Comparison of ENCODE assay signal across 20 mouse cellular contexts in the genomic region with DNA sequence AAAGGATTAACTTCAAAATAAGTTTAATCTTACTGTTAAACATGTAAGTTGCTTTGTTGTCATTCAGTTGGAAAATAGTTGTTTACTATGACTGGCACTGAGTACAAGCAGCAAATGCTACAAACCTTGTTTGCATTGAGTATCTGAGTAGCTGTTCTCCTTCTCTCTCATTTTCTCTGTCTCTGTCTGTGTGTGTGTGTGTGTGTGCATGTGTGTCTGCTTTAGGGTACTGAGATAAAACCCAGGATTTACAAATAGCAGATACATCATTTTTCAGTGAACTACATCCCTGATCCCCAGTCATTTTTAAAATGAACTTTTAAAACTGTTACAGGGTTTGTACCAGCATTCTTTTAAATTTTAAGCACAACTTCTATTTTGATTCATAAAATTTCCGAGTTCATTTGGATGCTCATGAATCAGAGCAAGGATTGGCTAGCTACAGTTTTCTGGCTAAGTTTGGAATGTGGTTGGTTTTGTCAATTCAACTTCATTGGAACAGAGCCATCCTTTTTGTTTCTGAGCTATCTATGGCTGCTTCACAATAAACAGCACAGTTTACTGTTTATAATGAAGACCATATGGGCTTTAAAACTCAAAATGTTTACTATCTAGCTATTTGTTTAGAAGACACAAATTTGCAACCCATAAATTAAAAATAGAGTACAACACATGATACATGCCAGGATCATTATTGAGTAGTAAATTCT.
"Had no signal": no experiment of that assay in that cellular context is flagged by ENCODE, and none has a peak within 500 bp of the region (broad histone marks: within the 10 kb centered on the region; RNA-seq: fewer than 3 reads in every experiment).

No protein-coding gene starts in this region.

- H3K9me3 ChIP-seq: limb, embryonic 12.5 days; liver, embryonic 12.5 days; liver, embryonic 15.5 days; midbrain, embryonic 10.5 days; midbrain, embryonic 13.5 days; neural tube, embryonic 13.5 days had no signal

- H3K36me3 ChIP-seq: limb, embryonic 12.5 days; liver, embryonic 12.5 days; liver, embryonic 15.5 days; midbrain, embryonic 10.5 days; midbrain, embryonic 13.5 days; neural tube, embryonic 13.5 days had no signal

- H3K9ac ChIP-seq: limb, embryonic 12.5 days; liver, embryonic 12.5 days; liver, embryonic 15.5 days; midbrain, embryonic 13.5 days; neural tube, embryonic 13.5 days had no signal

- H3K4me3 ChIP-seq: left cerebral cortex, adult 2 months; limb, embryonic 12.5 days; liver, embryonic 12.5 days; liver, embryonic 15.5 days; megakaryocyte, embryonic 14.5 days; midbrain, embryonic 10.5 days; midbrain, embryonic 13.5 days; myocyte; neural tube, embryonic 13.5 days had no signal

- H3K4me2 ChIP-seq: limb, embryonic 12.5 days; liver, embryonic 12.5 days; liver, embryonic 15.5 days; midbrain, embryonic 13.5 days; neural tube, embryonic 13.5 days had no signal

- H3K4me1 ChIP-seq: limb, embryonic 12.5 days; liver, embryonic 12.5 days; liver, embryonic 15.5 days; megakaryocyte, embryonic 14.5 days; midbrain, embryonic 10.5 days; midbrain, embryonic 13.5 days; neural tube, embryonic 13.5 days had no signal

- H3K27me3 ChIP-seq: limb, embryonic 12.5 days; liver, embryonic 12.5 days; liver, embryonic 15.5 days; megakaryocyte, embryonic 14.5 days; midbrain, embryonic 13.5 days; neural tube, embryonic 13.5 days had no signal

- ATAC-seq: liver, embryonic 12.5 days; midbrain, embryonic 13.5 days; midbrain, embryonic 16.5 days had no signal

- DNase-seq: kidney, adult 18-20 months; kidney, adult 9 months; kidney, postnatal 36 days; layer of hippocampus, postnatal 36 days; liver; lung, adult 18-20 months; lung, postnatal 36 days; retina, postnatal 1 day; thymus, adult 18-20 months; thymus, postnatal 36 days had no signal

- H3K27ac ChIP-seq: left cerebral cortex, adult 2 months; limb, embryonic 12.5 days; liver, embryonic 12.5 days; liver, embryonic 15.5 days; midbrain, embryonic 10.5 days; midbrain, embryonic 13.5 days; neural tube, embryonic 13.5 days had no signal
